Mouse (Mus musculus): Measurements from ENCODE around the gene Ccz1.
A peak's percentile ranks its signal among the peaks of the same experiment; 100 is the strongest.

Ccz1 gene

DNA sequence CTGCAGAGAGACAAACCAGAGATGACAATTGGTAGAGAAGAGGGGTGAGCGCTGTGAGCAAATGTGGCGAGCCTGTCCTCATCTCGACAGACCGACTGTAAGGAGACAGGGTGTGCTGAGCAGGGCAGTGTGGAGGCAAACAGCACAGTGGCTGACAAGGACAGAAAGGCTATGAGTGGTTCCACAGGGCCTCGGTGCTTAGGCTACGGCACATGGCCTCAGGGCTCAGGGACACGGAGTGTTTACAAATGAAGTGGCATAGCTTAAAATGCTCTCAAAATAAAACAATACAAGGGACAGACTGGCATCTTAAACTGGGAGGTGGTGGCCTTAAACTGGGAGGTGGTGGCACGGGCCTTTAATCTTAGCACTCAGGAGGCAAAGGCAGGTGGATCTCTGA, 21.4 kb downstream of the Ccz1 start:
- DNase-seq, result no peak

DNA sequence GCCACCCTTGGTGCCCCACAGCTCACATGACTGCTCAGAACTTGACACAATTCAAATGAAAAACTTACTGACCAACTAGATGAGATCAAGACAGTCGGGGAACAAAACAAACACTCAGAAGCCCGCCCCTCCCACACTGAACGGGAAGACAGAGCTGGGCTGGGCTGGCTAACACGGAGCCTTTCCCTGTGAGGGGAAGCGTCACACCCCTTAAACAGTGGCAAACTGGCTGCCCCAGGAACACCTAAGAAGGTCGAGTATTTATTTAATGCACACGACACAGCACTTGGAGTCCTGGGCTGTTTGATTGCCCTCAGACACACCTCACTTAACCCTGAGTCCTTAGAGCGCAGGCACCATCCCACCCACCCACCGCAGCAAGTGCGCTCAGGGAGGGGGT, 22.0 kb downstream of the Ccz1 start:
- DNase-seq, result no peak

DNA sequence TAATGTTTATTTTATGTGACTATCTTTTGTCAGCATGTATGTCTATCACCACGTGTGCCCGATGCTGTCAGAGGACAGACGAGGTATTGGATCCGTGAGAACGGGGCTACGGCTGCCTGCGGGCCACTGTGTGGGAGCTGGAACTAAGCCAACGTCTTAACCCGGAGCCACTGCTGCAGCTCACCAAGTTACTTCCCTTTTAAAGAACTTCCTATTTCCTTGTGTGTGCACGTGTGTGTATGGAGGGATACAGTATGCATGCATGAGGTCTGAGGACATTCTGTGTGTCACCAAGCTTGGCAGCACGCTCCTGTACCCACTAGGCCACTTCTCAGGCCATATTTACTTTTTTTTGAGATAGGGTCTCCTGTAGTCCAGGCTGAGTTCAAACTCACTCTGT, 24.6 kb downstream of the Ccz1 start:
- DNase-seq, result no peak

DNA sequence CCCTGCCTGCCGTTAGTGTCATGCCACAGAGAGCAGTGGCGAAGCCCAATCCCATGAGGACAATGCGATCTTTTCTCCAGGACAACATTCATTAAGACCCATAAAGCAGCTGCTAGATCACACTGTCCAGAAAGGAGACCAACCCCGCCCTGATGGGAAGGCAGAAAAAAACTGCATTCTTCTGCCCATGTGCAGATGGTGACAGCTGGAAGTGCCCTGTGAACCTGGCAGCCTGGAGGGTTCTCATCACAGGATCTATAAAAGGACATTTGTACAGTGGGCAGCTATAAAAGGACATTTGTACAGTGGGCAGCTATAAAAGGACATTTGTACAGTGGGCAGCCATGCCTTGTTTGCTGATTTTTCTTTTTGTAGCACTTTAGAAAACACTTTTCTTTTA, 25.6 kb downstream of the Ccz1 start:
- no peak for DNase-seq

- DNase-seq, result no peak
Observed at GRCm38 (mm10) chr5:143987596-143987995, 27.1 kb downstream of the Ccz1 start.

GRCm38 (mm10) chr5:143985381-143985780, 29.3 kb downstream of the Ccz1 start:
- no peak for DNase-seq

DNA sequence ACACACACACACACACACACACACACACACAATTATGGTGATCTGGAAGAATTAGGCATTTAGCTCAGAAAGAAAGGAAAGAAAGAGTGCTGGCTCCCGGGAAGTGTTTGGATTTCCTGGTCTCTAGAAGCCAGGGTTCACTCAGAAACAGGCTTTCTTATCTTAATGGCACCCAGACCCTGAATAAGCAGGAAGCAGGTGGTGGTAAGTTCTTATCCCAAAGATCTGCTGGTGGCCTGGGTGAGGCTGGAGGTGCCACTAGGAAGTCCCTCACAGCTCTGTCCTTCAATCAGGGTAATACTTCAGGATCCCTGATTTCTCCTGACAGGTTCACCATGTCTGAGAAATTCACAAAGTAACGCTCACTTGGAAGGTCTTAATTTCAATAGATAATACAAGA, 32.3 kb downstream of the Ccz1 start:
- DNase-seq, result no peak

GRCm38 (mm10) chr5:143980858-143981257, 33.8 kb downstream of the Ccz1 start:
- DNase-seq, result no peak

- no peak for DNase-seq
Observed at GRCm38 (mm10) chr5:143976726-143977431, 37.8 kb downstream of the Ccz1 start.

GRCm38 (mm10) chr5:143976232-143976631, 38.4 kb downstream of the Ccz1 start:
- DNase-seq, result no peak

GRCm38 (mm10) chr5:143975631-143975933, 39.1 kb downstream of the Ccz1 start:
- no peak for DNase-seq

- peak; percentile 75 to 76 for DNase-seq
Observed at GRCm38 (mm10) chr5:143974931-143975630, 39.6 kb downstream of the Ccz1 start.

- no peak for DNase-seq
Observed at GRCm38 (mm10) chr5:143972628-143973027, 42.0 kb downstream of the Ccz1 start.

GRCm38 (mm10) chr5:143966671-143967070, 48.0 kb downstream of the Ccz1 start:
- no peak for DNase-seq

DNA sequence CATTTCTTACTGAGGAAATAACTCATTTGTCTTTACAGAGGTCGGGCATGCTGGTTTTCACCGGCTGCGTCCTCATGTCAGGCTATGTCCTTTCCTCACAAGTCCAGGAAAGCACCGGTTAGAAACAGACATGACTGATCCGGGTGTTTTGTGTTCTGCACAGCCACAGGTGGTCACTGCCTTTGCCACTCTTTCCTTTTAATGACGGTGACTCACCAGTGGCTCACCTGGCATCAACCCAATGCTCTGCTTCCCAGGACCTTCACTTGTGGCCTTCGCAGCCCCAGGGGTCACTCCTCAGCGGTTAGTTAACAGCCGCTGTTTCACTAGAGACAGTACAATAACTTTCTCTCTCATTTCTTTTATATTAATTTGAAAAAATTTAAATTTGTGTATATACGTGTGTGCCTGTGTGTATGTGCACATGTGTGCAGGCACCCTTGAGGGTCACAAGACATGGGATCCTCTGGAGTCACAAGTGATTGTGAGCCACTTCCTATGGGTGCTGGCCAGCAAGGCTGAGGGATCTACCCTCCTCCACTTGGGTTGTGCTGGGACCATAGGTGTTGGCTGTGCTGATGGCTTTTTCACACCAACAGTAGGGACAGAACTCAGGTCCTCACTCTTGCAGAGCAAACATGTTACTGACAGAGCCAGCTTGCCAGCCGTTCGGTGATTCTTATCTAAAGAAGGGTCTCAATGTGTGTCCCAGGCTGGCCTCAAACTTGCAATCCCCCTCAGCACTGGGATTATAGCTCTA, 48.9 kb downstream of the Ccz1 start:
- DNase-seq, result no peak

GRCm38 (mm10) chr5:143961176-143961575, 53.5 kb downstream of the Ccz1 start:
- DNase-seq, result no peak

GRCm38 (mm10) chr5:143959551-143959950, 55.1 kb downstream of the Ccz1 start:
- no peak for DNase-seq

- DNase-seq, result no peak
Observed at GRCm38 (mm10) chr5:143957101-143957500, 57.6 kb downstream of the Ccz1 start.

GRCm38 (mm10) chr5:143950016-143950415, 64.7 kb downstream of the Ccz1 start:
- no peak for DNase-seq

GRCm38 (mm10) chr5:143948361-143948760, 66.3 kb downstream of the Ccz1 start:
- no peak for DNase-seq

GRCm38 (mm10) chr5:143943231-143944125, 71.2 kb downstream of the Ccz1 start:
- no peak for DNase-seq

- DNase-seq, result no peak
Observed at GRCm38 (mm10) chr5:143941588-143941987, 73.1 kb downstream of the Ccz1 start.

Measured in B cell, adult 2 months (primary cell).